Mouse (Mus musculus): Measurements from ENCODE around the gene Apoc3. TPM values are rescaled to one million over a fixed set of nuclear protein-coding genes. Genes with fewer than 3 reads are reported as not detected.

Apoc3 gene
- polyA plus RNA-seq, 1 experiment from 2014 or later: not detected

GRCm38 (mm10) chr9:46259111-46259510 is 23.7 kb upstream of the Apoc3 start:
- H3K27ac ChIP-seq: no peak overlapping the region
- no peak for DNase-seq (ENCODE audit: low spot score)
- no peaks in the 10 kb centered on the region for H3K9me3 ChIP-seq (ENCODE audit: control insufficient read depth, low read length)
- no peaks in the 10 kb centered on the region for H3K27me3 ChIP-seq (ENCODE audit: control insufficient read depth, insufficient read depth, low read length)
- WGBS: 89% methylated on average over 6 of the region's 6 CpGs
- no peak overlapping the region for H3K4me2 ChIP-seq (replicated peaks)
- no peaks in the 10 kb centered on the region for H3K4me1 ChIP-seq (replicated peaks; ENCODE audit: control insufficient read depth, insufficient read depth, low read length)
- H3K4me3 ChIP-seq (replicated peaks; ENCODE audit: low read length): no peak overlapping the region
- no peaks in the 10 kb centered on the region for H3K36me3 ChIP-seq (replicated peaks; ENCODE audit: control insufficient read depth, insufficient read depth)
- H3K9ac ChIP-seq: no peak overlapping the region
- no peak for ATAC-seq (ENCODE audit: low FRiP score)

- no peak for ATAC-seq (ENCODE audit: low FRiP score)
- H3K27ac ChIP-seq: no peak overlapping the region
- H3K4me2 ChIP-seq (replicated peaks): no peak overlapping the region
Measured at GRCm38 (mm10) chr9:46257546-46257945, 22.1 kb upstream of the Apoc3 start.

GRCm38 (mm10) chr9:46256658-46257385 is 21.4 kb upstream of the Apoc3 start:
- Histone ChIP-seq H3K4me1 (replicated peaks; ENCODE audit: control insufficient read depth, insufficient read depth, low read length) (no peaks in the 10 kb centered on the region), H3K27me3 (ENCODE audit: control insufficient read depth, insufficient read depth, low read length) (no peaks in the 10 kb centered on the region), H3K4me3 (replicated peaks; ENCODE audit: low read length) (no peak overlapping the region), H3K9me3 (ENCODE audit: control insufficient read depth, low read length) (no peaks in the 10 kb centered on the region), H3K36me3 (replicated peaks; ENCODE audit: control insufficient read depth, insufficient read depth) (no peaks in the 10 kb centered on the region), H3K9ac (no peak overlapping the region), H3K4me2 (replicated peaks) (no peak overlapping the region), H3K27ac (no peak overlapping the region)
- 88% methylated on average over 10 of the region's 10 CpGs for WGBS
- DNase-seq (ENCODE audit: low spot score): no peak
- ATAC-seq (ENCODE audit: low FRiP score): no peak

More at GRCm38 (mm10) chr9:46257546-46257945, 22.1 kb upstream of the Apoc3 start:
- no peaks in the 10 kb centered on the region for H3K4me1 ChIP-seq (replicated peaks; ENCODE audit: control insufficient read depth, insufficient read depth, low read length)
- H3K9me3 ChIP-seq (ENCODE audit: control insufficient read depth, low read length): no peaks in the 10 kb centered on the region
- WGBS: 90% methylated on average over 3 of the region's 3 CpGs
- DNase-seq (ENCODE audit: low spot score): no peak
- H3K4me3 ChIP-seq (replicated peaks; ENCODE audit: low read length): no peak overlapping the region
- H3K27me3 ChIP-seq (ENCODE audit: control insufficient read depth, insufficient read depth, low read length): no peaks in the 10 kb centered on the region
- no peak overlapping the region for H3K9ac ChIP-seq
- H3K36me3 ChIP-seq (replicated peaks; ENCODE audit: control insufficient read depth, insufficient read depth): no peaks in the 10 kb centered on the region

GRCm38 (mm10) chr9:46256177-46256576 is 20.7 kb upstream of the Apoc3 start:
- H3K4me1 ChIP-seq (replicated peaks; ENCODE audit: control insufficient read depth, insufficient read depth, low read length): no peaks in the 10 kb centered on the region
- no peaks in the 10 kb centered on the region for H3K27me3 ChIP-seq (ENCODE audit: control insufficient read depth, insufficient read depth, low read length)
- no peaks in the 10 kb centered on the region for H3K36me3 ChIP-seq (replicated peaks; ENCODE audit: control insufficient read depth, insufficient read depth)
- no peak for ATAC-seq (ENCODE audit: low FRiP score)
- H3K9me3 ChIP-seq (ENCODE audit: control insufficient read depth, low read length): no peaks in the 10 kb centered on the region
- WGBS: 90% methylated on average over 7 of the region's 7 CpGs
- H3K27ac ChIP-seq: no peak overlapping the region
- no peak overlapping the region for H3K4me2 ChIP-seq (replicated peaks)
- no peak for DNase-seq (ENCODE audit: low spot score)
- H3K4me3 ChIP-seq (replicated peaks; ENCODE audit: low read length): no peak overlapping the region
- no peak overlapping the region for H3K9ac ChIP-seq

- Histone ChIP-seq H3K36me3 (replicated peaks; ENCODE audit: control insufficient read depth, insufficient read depth) (no peaks in the 10 kb centered on the region), H3K9me3 (ENCODE audit: control insufficient read depth, low read length) (no peaks in the 10 kb centered on the region), H3K4me3 (replicated peaks; ENCODE audit: low read length) (no peak overlapping the region), H3K4me1 (replicated peaks; ENCODE audit: control insufficient read depth, insufficient read depth, low read length) (no peaks in the 10 kb centered on the region), H3K4me2 (replicated peaks) (0 out of 2 replicates have a peak overlapping the region, but pooled peaks have one; percentile 20), H3K27me3 (ENCODE audit: control insufficient read depth, insufficient read depth, low read length) (no peaks in the 10 kb centered on the region), H3K27ac (no peak overlapping the region), H3K9ac (no peak overlapping the region)
- DNase-seq (ENCODE audit: low spot score): peak; percentile 93
- 0 out of 2 replicates have a peak, but pooled peaks have one; percentile 66 for ATAC-seq (ENCODE audit: low FRiP score)
- WGBS: 27% methylated on average over 11 of the region's 11 CpGs
Measured at GRCm38 (mm10) chr9:46246752-46247324, 11.4 kb upstream of the Apoc3 start.

GRCm38 (mm10) chr9:46243584-46243983 is 8.1 kb upstream of the Apoc3 start:
- H3K36me3 ChIP-seq (replicated peaks; ENCODE audit: control insufficient read depth, insufficient read depth): no peaks in the 10 kb centered on the region
- no peak for ATAC-seq (ENCODE audit: low FRiP score)
- no peaks in the 10 kb centered on the region for H3K9me3 ChIP-seq (ENCODE audit: control insufficient read depth, low read length)
- no peak overlapping the region for H3K9ac ChIP-seq
- H3K27ac ChIP-seq: no peak overlapping the region
- no peak overlapping the region for H3K4me3 ChIP-seq (replicated peaks; ENCODE audit: low read length)
- no peaks in the 10 kb centered on the region for H3K27me3 ChIP-seq (ENCODE audit: control insufficient read depth, insufficient read depth, low read length)
- no peak overlapping the region for H3K4me2 ChIP-seq (replicated peaks)
- WGBS: 65% methylated on average over 8 of the region's 8 CpGs
- no peak for DNase-seq (ENCODE audit: low spot score)
- no peaks in the 10 kb centered on the region for H3K4me1 ChIP-seq (replicated peaks; ENCODE audit: control insufficient read depth, insufficient read depth, low read length)

- H3K4me2 ChIP-seq (replicated peaks): no peak overlapping the region
- H3K9ac ChIP-seq: no peak overlapping the region
- WGBS: 58% methylated on average over 4 of the region's 4 CpGs
- H3K4me1 ChIP-seq (replicated peaks; ENCODE audit: control insufficient read depth, insufficient read depth, low read length): no peaks in the 10 kb centered on the region
- no peaks in the 10 kb centered on the region for H3K27me3 ChIP-seq (ENCODE audit: control insufficient read depth, insufficient read depth, low read length)
- no peaks in the 10 kb centered on the region for H3K36me3 ChIP-seq (replicated peaks; ENCODE audit: control insufficient read depth, insufficient read depth)
- H3K4me3 ChIP-seq (replicated peaks; ENCODE audit: low read length): no peak overlapping the region
- H3K9me3 ChIP-seq (ENCODE audit: control insufficient read depth, low read length): no peaks in the 10 kb centered on the region
- ATAC-seq (ENCODE audit: low FRiP score) (no peak), DNase-seq (ENCODE audit: low spot score) (no peak)
- no peak overlapping the region for H3K27ac ChIP-seq
Measured at GRCm38 (mm10) chr9:46243122-46243521, 7.7 kb upstream of the Apoc3 start.

GRCm38 (mm10) chr9:46241818-46242217 is 6.4 kb upstream of the Apoc3 start:
- Histone ChIP-seq H3K27ac (no peak overlapping the region), H3K9me3 (ENCODE audit: control insufficient read depth, low read length) (no peaks in the 10 kb centered on the region), H3K36me3 (replicated peaks; ENCODE audit: control insufficient read depth, insufficient read depth) (no peaks in the 10 kb centered on the region), H3K4me2 (replicated peaks) (no peak overlapping the region), H3K4me3 (replicated peaks; ENCODE audit: low read length) (no peak overlapping the region), H3K4me1 (replicated peaks; ENCODE audit: control insufficient read depth, insufficient read depth, low read length) (no peaks in the 10 kb centered on the region), H3K9ac (no peak overlapping the region), H3K27me3 (ENCODE audit: control insufficient read depth, insufficient read depth, low read length) (no peaks in the 10 kb centered on the region)
- WGBS: 75% methylated on average over 2 of the region's 2 CpGs
- DNase-seq (ENCODE audit: low spot score): no peak
- no peak for ATAC-seq (ENCODE audit: low FRiP score)

GRCm38 (mm10) chr9:46240526-46241153 is 5.2 kb upstream of the Apoc3 start, which contains the start of gene Apoa4:
Apoa4 (plus strand) TSS chr9:46240696.
- no peaks in the 10 kb centered on the region for H3K36me3 ChIP-seq (replicated peaks; ENCODE audit: control insufficient read depth, insufficient read depth)
- ATAC-seq (ENCODE audit: low FRiP score) (no peak), DNase-seq (ENCODE audit: low spot score) (no peak)
- no peak within 1 kb of the TSS for H3K9ac ChIP-seq
- H3K27me3 ChIP-seq (ENCODE audit: control insufficient read depth, insufficient read depth, low read length): no peaks in the 10 kb centered on the region
- H3K27ac ChIP-seq: no peak within 1 kb of the TSS
- H3K4me1 ChIP-seq (replicated peaks; ENCODE audit: control insufficient read depth, insufficient read depth, low read length): no peaks in the 10 kb centered on the region
- H3K9me3 ChIP-seq (ENCODE audit: control insufficient read depth, low read length): no peaks in the 10 kb centered on the region
- WGBS: 72% methylated on average over 7 of the region's 7 CpGs
- H3K4me3 ChIP-seq (replicated peaks; ENCODE audit: low read length): no peak within 1 kb of the TSS
- H3K4me2 ChIP-seq (replicated peaks): no peak within 1 kb of the TSS

Measured in hindbrain, embryonic 14.5 days (tissue).